Mouse (Mus musculus) kidney, postnatal 36 days (tissue): Measurements from ENCODE around the gene Ptov1.

Experiments
- DNase-seq, 2 experiments: peaks; one replicate each; pipeline ENCODE4 v3.0.0; 2021 to 2022; ENCODE audit warnings: mixed read lengths in 2 of 2

Ptov1 gene

DNA sequence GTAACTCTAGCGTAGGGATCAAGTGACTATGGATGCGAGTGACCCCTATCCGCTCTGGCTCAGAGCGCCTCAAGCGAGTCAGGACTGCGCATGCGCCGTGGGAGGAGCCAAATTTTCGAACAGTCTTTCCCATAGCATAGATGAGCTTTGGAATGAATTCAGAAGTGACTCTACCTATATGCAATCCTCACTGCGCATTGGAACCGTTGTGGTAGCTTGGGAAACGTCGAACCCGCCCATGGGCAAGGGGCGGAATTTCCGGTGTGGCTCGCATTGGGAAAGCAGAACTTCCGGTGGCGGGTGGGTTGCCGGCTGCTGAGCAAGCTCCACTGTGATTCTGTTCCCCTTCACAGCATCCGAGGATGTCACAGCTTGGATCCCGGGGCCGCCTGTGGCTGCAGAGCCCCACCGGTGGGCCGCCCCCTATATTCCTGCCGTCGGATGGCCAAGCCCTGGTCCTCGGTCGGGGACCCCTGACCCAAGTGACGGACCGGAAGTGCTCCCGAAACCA is 12.5 kb downstream of the Ptov1 start, which contains the start of gene Pnkp:
Gene Pnkp (plus strand): TSS at position 98 of the 511 bp plus-strand sequence.
- peak; percentile 86 to 90 for DNase-seq

- no peak for DNase-seq
These were observed 13.2 kb downstream of the Ptov1 start for GRCm38 (mm10) chr7:44856265-44856916.

GRCm38 (mm10) chr7:44855036-44855435 is 14.6 kb downstream of the Ptov1 start:
- DNase-seq: no peak

- peak; percentile 95 to 96 for DNase-seq
These were observed 15.1 kb downstream of the Ptov1 start for GRCm38 (mm10) chr7:44854356-44855031.

DNA sequence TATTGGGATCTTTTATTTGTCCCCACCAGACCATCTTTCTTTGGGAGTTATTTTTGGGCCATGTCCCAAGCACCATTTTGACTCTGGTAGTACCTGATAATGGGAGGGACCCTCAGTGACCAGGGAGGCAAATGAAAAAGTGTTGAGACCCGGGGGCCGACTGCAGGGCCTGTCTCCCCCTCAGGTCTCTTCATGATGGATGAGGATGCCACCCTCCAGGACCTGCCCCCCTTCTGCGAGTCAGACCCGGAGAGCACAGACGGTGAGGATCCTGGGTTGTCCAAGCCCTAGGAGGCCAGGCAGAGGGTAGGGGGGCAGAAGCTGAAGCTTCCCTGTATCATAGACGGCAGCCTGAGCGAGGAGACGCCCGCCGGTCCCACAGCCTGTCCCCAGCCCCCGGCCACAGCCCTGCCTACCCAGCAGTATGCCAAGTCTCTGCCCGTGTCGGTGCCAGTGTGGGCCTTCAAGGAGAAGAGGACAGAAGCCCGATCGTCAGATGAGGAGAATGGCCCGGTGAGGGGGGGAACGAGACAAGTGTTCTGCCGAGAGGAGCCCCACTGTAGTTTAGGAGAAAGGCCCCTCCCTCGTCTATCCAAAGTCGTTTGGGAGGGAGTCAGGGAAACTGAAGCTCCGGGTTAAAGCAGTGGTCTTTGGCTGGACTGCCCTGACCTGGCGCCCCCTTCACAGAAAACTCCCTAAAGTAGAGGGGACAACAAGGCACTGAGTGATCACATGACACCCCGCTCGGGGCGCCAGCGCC is 15.8 kb downstream of the Ptov1 start:
- no peak for DNase-seq

GRCm38 (mm10) chr7:44853065-44853464 is 16.5 kb downstream of the Ptov1 start:
- no peak for DNase-seq

DNA sequence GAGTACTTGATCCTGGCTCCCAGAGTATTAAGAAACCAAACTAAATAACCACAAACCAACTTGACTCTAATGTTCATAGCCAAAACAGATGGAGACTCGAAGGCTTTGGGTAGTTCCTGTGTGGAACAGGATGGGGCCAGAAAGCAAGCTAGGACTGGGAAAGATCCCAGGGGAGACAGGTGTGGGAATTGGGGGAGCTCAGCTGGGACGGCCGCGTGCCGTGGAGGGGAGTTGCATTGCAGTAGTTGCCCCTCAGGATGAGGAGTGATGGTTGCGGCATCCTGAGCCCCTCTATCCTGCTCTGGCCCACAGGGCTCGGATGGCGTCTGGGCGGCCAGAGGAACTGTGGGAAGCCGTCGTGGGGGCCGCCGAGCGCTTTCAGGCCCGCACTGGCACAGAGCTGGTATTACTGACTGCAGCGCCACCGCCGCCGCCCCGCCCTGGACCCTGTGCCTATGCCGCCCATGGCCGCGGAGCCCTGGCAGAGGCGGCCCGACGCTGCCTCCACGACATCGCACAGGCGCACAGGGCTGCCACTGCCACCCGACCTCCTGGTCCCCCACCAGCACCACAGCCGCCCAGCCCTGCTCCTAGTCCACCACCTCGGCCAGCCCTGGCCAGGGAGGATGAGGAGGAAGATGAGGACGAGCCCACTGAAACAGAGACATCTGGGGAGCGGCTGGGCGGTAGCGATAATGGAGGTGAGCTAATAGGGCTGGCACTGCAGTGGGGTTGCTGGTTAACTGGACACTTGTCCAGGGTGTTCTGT is 17.1 kb downstream of the Ptov1 start:
- no peak for DNase-seq

DNA sequence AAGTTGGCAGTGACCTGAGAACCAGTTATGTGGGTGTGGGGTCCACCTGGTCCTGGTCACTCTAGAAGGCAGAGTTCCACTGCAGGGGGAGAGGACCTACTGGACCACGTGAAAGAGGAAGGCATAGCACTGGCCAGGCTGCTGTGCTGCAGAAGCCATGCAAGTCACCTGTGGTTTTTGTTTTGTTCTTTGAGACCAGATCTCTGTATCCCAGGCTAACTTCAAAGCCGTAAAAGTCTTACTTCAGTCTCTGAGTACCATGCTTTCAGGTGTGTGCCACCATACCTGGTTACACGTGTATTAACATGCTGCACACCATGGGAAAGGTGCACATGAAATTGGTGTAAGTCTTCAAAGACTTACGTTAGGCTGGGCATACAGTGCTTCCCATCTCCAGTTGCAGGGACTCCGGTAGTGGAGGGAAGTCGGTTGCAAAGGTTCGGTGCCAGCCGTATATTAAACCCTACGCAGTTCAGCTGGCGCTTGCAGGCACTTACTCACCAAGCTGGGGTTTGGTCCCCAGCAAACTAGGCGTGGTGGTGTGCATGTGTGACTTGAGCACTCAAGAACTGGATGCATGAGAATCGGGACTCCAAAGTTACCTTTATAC is 17.9 kb downstream of the Ptov1 start:
- no peak for DNase-seq

- no peak for DNase-seq
These were observed 18.6 kb downstream of the Ptov1 start for GRCm38 (mm10) chr7:44850789-44851624.

DNA sequence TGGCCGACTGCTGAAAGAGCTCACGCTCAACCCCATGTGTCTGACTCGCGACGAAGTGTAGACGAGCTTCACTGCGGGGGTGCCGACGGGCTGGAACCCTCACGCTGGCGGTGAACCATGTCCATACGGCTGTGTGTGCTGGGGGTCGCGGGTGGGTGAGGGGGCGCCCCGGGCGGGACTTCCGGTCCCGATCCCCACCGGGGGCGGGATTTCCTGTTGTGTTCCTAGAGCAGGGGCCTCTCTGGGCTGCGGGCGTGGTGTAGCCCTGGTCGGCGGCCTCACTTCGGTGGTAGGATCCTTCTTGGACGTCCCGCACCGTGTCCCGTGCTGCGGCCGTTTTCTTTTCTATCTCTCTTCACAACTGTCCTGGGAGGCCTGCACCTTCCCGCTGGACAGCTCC is 19.4 kb downstream of the Ptov1 start:
- peak; percentile 82 to 91 for DNase-seq

- peak; percentile 94 for DNase-seq
These were observed 20.0 kb downstream of the Ptov1 start for GRCm38 (mm10) chr7:44849416-44850111.

DNA sequence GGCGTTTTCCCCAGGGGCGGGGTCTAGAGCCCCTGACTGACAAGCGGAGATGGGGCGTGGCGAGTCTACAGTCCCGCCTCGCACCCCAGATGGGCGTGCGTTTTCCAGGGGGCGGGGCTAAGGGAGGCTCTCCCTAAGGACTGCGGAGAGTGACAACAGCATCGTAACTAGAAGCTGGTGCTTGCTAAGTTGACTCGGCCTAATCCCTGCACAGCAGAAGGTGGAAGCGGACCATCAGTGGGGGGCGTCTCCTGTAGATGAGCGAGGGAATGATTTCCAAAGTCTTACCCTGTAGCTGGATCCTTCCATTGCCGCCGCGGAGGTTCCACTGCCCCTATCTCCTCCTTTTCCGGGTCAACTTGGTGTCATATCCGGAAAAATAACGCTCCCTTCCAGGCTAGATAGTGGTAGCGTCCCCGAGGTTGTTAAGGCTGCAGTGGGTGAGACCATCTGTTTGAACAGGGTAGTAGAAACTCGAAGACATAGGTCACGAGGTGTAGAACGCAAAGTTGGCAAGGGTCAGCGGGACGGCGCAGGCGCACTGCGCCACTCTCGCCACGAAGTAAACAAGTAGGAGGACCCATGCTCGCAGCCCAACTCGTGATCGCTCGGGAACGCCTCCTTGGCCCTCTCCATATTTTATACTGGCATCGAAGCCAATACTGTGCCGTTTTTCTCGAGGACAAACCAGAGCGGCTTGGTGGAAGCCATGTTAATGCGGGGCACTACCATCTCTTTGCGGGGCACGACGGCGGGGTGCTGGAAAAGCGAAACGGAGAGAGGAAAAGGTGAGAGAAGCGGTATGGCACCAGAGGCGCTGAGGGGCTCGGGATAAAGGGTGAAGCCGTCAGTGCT is 20.8 kb downstream of the Ptov1 start, which contains the start of the genes Akt1s1 and Tbc1d17:
Gene Akt1s1 (plus strand): TSS at position 431 of the 855 bp plus-strand sequence.
Gene Tbc1d17 (minus strand): TSS at position 519 of the 855 bp plus-strand sequence.
- peak; percentile 98 to 100 for DNase-seq

GRCm38 (mm10) chr7:44847772-44848171 is 21.8 kb downstream of the Ptov1 start:
- DNase-seq: no peak

DNA sequence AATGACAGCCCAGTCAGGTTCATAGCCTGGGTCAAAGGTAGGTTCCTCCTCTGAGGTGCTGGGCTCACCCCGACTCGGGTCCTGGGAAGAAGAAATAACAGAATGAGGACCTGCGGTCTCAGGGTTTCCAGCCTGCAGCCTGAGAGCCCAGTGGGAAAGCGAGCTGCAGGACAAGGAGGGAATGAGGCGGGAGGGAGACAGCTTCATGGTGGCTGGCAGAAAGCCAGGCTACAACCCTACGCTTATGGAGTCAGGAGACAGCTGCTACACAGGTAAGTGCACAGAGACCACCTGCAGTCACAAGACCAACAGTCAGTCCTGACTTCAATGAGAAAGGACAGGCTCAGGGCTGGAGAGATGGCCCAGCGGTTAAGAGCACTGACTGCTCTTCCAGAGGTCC is 22.8 kb downstream of the Ptov1 start:
- no peak for DNase-seq

GRCm38 (mm10) chr7:44845006-44845405 is 24.6 kb downstream of the Ptov1 start:
- no peak for DNase-seq

DNA sequence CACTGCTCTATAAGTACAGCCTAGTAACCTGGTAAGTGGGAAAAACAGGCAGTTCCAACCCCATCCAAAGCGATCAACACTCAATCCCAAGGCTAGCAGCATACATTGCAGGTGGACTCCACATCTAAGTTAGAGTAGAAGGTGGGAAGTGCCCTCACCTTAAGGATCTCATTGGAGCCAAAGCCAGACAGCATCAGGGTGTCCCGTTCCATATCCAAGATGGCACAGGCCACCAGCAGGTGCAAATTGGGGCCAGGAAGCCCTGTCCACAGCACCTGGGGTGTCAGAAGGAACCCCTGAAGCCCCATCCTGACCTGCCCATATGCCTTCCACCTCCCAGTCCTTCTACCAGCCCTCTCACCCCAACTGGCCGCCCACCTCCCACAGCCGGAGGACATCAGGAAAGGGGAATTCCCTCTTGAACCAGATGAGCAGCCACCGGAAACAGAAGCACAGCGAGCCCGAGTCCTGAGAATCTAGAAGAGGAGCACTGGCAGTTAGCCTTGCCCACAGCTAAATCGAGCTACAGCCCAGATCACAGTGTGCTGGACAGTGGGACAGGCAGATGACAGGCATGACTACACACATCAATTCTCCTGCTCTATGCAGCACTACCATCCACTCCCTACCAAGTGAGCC is 27.6 kb downstream of the Ptov1 start:
- DNase-seq: no peak

GRCm38 (mm10) chr7:44840426-44840825 is 29.2 kb downstream of the Ptov1 start:
- no peak for DNase-seq

- peak in 1 of 2 experiments; percentile 59 for DNase-seq
These were observed 29.9 kb downstream of the Ptov1 start for GRCm38 (mm10) chr7:44839491-44840191.
